Mouse (Mus musculus): ENCODE results near the gene AC124502.3. TPM values are rescaled to one million over a fixed set of nuclear protein-coding genes. Genes with fewer than 3 reads are reported as not detected.

AC124502.3 gene
- polyA plus RNA-seq, 2 experiments: 0.13 to 0.29 TPM

- Histone ChIP-seq H3K4me3 (ENCODE audit: insufficient read depth in 1 of 2, low read depth in 2 of 2, low read length in 2 of 2) (no peak overlapping the region), H3K27ac (no peak overlapping the region), H3K27me3 (ENCODE audit: control insufficient read depth, insufficient read depth, low read length) (no peaks in the 10 kb centered on the region), H3K9me3 (ENCODE audit: control insufficient read depth, low read length) (no peaks in the 10 kb centered on the region), H3K36me3 (replicated peaks; ENCODE audit: control insufficient read depth, insufficient read depth, low read depth) (no peaks in the 10 kb centered on the region), H3K9ac (replicated peaks) (no peak overlapping the region), H3K4me2 (ENCODE audit: low read depth) (no peak overlapping the region), H3K4me1 (replicated peaks; ENCODE audit: control insufficient read depth in 2 of 2, insufficient read depth in 2 of 2, low read length in 1 of 2) (peaks cover 0 to 21% of the 10 kb centered on the region in 2 experiments; a peak in 3 of 4 replicates)
- DNase-seq (ENCODE audit: low read depth in 3 of 3, low spot score in 3 of 3): no peak
- TF ChIP-seq EP300 (IDR thresholded peaks at IDR 0.05; ENCODE audit: low read depth): no peak
- TF ChIP-seq CTCF (IDR thresholded peaks at IDR 0.05; ENCODE audit: low read depth): no peak
- ATAC-seq (ENCODE audit: insufficient read depth): no peak
- 39% methylated on average over 5 of the region's 5 CpGs for WGBS (ENCODE audit: insufficient replicate concordance)
Measured at GRCm38 (mm10) chr19:5060365-5061330, 22.0 kb downstream of the AC124502.3 start.

GRCm38 (mm10) chr19:5062041-5062440 is 23.4 kb downstream of the AC124502.3 start:
- Histone ChIP-seq H3K27ac (no peak overlapping the region), H3K4me2 (ENCODE audit: low read depth) (no peak overlapping the region), H3K9ac (replicated peaks) (no peak overlapping the region), H3K27me3 (ENCODE audit: control insufficient read depth, insufficient read depth, low read length) (no peaks in the 10 kb centered on the region), H3K36me3 (replicated peaks; ENCODE audit: control insufficient read depth, insufficient read depth, low read depth) (no peaks in the 10 kb centered on the region), H3K9me3 (ENCODE audit: control insufficient read depth, low read length) (no peaks in the 10 kb centered on the region), H3K4me3 (ENCODE audit: insufficient read depth in 1 of 2, low read depth in 2 of 2, low read length in 2 of 2) (no peak overlapping the region), H3K4me1 (replicated peaks; ENCODE audit: control insufficient read depth in 2 of 2, insufficient read depth in 2 of 2, low read length in 1 of 2) (peaks cover 4 to 24% of the 10 kb centered on the region in 2 experiments)
- TF ChIP-seq EP300 (IDR thresholded peaks at IDR 0.05; ENCODE audit: low read depth) (no peak), CTCF (IDR thresholded peaks at IDR 0.05; ENCODE audit: low read depth) (no peak)
- ATAC-seq (ENCODE audit: insufficient read depth) (no peak), DNase-seq (ENCODE audit: low read depth in 3 of 3, low spot score in 3 of 3) (no peak)
- WGBS (ENCODE audit: insufficient replicate concordance): 53% methylated on average over 5 of the region's 5 CpGs

GRCm38 (mm10) chr19:5062446-5062845 is 23.8 kb downstream of the AC124502.3 start:
- ATAC-seq (ENCODE audit: insufficient read depth): no peak
- no peaks in the 10 kb centered on the region for H3K36me3 ChIP-seq (replicated peaks; ENCODE audit: control insufficient read depth, insufficient read depth, low read depth)

DNA sequence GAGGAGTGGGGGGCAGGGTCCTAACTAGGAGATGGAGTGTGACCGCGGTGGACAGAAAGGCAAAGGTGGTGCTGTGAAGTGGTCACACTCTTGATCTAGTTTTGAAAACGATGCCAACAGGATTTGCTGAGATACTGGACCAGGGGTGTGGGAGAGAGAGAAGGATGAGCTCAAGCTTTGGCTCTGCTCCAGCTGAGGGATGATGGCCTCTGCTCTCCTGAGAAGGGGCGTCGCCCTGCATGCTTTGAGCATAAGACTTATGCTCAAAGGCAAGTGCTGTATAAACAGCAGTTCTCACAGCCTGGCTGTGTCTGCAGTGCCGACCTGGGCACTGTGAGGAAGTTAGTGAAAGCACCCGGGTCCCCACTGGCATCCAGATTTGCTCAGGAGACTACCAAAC is 26.4 kb downstream of the AC124502.3 start:
- DNase-seq (ENCODE audit: low read depth in 3 of 3, low spot score in 3 of 3): no peak
- no peak overlapping the region for H3K4me3 ChIP-seq (ENCODE audit: insufficient read depth in 1 of 2, low read depth in 2 of 2, low read length in 2 of 2)
- ATAC-seq (ENCODE audit: insufficient read depth): no peak
- H3K9ac ChIP-seq (replicated peaks): no peak overlapping the region
- no peak overlapping the region for H3K27ac ChIP-seq
- TF ChIP-seq EP300 (IDR thresholded peaks at IDR 0.05; ENCODE audit: low read depth) (no peak), CTCF (IDR thresholded peaks at IDR 0.05; ENCODE audit: low read depth) (no peak)
- H3K27me3 ChIP-seq (ENCODE audit: control insufficient read depth, insufficient read depth, low read length): peaks cover 15% of the 10 kb centered on the region
- H3K36me3 ChIP-seq (replicated peaks; ENCODE audit: control insufficient read depth, insufficient read depth, low read depth): no peaks in the 10 kb centered on the region
- H3K9me3 ChIP-seq (ENCODE audit: control insufficient read depth, low read length): no peaks in the 10 kb centered on the region
- 53% methylated on average over 7 of the region's 7 CpGs for WGBS (ENCODE audit: insufficient replicate concordance)
- no peak overlapping the region for H3K4me2 ChIP-seq (ENCODE audit: low read depth)
- H3K4me1 ChIP-seq (replicated peaks; ENCODE audit: control insufficient read depth in 2 of 2, insufficient read depth in 2 of 2, low read length in 1 of 2): peaks cover 14 to 21% of the 10 kb centered on the region in 2 experiments

More at GRCm38 (mm10) chr19:5062446-5062845, 23.8 kb downstream of the AC124502.3 start:
- TF ChIP-seq CTCF (IDR thresholded peaks at IDR 0.05; ENCODE audit: low read depth) (no peak), EP300 (IDR thresholded peaks at IDR 0.05; ENCODE audit: low read depth) (no peak)
- no peaks in the 10 kb centered on the region for H3K9me3 ChIP-seq (ENCODE audit: control insufficient read depth, low read length)
- 70% methylated on average over 6 of the region's 6 CpGs for WGBS (ENCODE audit: insufficient replicate concordance)
- DNase-seq (ENCODE audit: low read depth in 3 of 3, low spot score in 3 of 3): no peak
- H3K27me3 ChIP-seq (ENCODE audit: control insufficient read depth, insufficient read depth, low read length): no peaks in the 10 kb centered on the region; the same call in 1 of the 2 replicates
- H3K4me1 ChIP-seq (replicated peaks; ENCODE audit: control insufficient read depth in 2 of 2, insufficient read depth in 2 of 2, low read length in 1 of 2): peaks cover 8 to 28% of the 10 kb centered on the region in 2 experiments
- H3K27ac ChIP-seq: no peak overlapping the region
- H3K4me3 ChIP-seq (ENCODE audit: insufficient read depth in 1 of 2, low read depth in 2 of 2, low read length in 2 of 2): no peak overlapping the region
- no peak overlapping the region for H3K9ac ChIP-seq (replicated peaks)
- H3K4me2 ChIP-seq (ENCODE audit: low read depth): no peak overlapping the region

Measured in liver, embryonic 14.5 days (tissue).